Mouse (Mus musculus) brown adipose tissue, adult 24 weeks (tissue): Measurements from ENCODE around the gene Shld1. TPM values are rescaled to one million over a fixed set of nuclear protein-coding genes. Genes with fewer than 3 reads are reported as not detected.
A peak's percentile ranks its signal among the peaks of the same experiment; 100 is the strongest.

Source experiments
- H3K27ac ChIP-seq: fragments of 200-500 bp; replicated peaks from 2 replicates; pipeline ENCODE4 v1.5.1; 2012; ENCODE audit warnings: low read depth, mild to moderate bottlenecking, low read length
- H3K4me1 ChIP-seq: fragments of 200-500 bp; 2 replicates; pipeline ENCODE4 v1.6.1; 2012; ENCODE audit warnings: low read length, mixed read lengths; ENCODE audit not compliant: control insufficient read depth, insufficient read depth, insufficient read length
- H3K4me3 ChIP-seq: fragments of 200-500 bp; 2 replicates; pipeline ENCODE4 v1.5.1; 2012; ENCODE audit warnings: low read depth, mild to moderate bottlenecking, low read length, moderate library complexity; ENCODE audit not compliant: insufficient read depth
- polyA plus RNA-seq: library from polyadenylated mRNA; stranded (reverse); fragments of >200 nt; gene quantifications from 2 replicates; pipeline ENCODE4 v1.2.4, GENCODE M21; 2012; ENCODE audit not compliant: missing spikeins, insufficient read depth, insufficient read length

Shld1 gene
- 3.6 and 6.7 TPM in 2 replicates for polyA plus RNA-seq

DNA sequence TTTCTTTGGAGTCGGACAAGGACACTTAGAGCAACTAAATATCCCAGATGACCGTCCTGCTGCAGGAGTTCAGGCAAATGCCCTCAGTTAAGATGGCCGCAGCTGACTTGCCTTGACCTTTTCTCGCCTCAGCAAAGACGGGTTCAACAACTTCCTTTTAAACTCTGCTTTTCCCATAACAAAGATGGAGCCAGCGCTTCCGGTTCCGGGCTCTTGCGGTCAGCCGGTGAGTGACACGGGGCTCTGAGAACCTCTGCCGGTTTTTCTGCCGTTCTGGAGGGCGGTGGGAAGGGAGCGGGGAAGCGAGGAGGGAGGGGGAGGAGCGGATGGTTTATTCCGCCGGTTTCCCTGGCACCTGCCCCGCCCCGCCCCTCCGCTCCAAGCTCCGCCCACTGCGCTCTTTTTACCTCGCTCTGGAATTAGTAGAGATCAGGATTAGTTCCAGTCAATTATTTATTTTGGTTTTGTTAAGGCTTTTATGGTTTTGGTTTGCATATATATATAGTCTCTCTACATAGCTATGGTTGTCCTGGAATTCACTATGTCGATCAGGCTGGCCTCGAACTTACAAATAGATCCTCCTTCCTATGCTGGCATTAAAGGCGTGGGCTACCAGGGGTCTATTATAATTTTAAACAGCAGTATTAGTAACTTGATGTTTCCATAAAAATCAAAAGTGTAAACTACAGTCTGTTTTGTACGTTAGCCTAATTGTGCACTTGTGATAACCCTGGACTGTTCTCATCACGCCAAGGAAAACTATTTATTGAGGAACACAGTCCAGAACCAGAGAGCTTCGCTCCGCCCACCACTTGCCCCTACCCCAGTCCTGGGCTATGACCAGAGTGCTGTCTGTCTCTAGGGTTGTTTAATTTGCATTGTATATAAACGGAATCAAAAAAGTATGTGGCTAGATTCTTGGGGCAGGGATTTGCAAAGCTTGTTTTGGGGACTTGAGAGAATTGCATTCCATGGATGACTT, at the start of gene Shld1:
TSS of gene Shld1 (plus strand) at position 176 of the 982 bp plus-strand sequence.
- Histone ChIP-seq H3K27ac (peak within 1 kb of the TSS; percentile 94), H3K4me1 (0 out of 2 replicates have a peak, but pooled peaks cover 2% of the 10 kb centered on the region)

DNA sequence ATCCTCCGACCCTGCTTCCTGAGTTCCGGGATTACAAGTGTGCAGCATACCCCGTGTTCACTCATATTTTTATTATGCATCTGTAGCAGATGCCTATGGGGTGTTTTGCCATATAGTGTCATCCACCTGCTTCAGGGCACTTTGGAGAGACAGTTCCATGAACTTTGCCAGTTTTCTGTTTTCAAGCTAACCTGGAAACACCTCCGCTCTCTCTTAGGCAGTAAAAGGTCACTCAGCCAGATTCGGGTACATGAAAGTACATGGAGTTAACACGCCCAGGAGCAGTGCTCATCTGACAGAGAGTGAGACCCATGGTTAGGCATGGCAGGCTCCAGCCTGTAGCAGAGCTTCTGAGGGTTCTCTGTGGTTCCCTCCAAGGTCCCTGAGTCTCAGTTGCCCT, 48.4 kb upstream of the Shld1 start:
- H3K27ac ChIP-seq, result no peak overlapping the region
- no peak overlapping the region for H3K4me3 ChIP-seq
- H3K4me1 ChIP-seq, result no peaks in the 10 kb centered on the region

More for the DNA sequence above, at the start of gene Shld1:
- peak within 1 kb of the TSS; percentile 60 for H3K4me3 ChIP-seq

DNA sequence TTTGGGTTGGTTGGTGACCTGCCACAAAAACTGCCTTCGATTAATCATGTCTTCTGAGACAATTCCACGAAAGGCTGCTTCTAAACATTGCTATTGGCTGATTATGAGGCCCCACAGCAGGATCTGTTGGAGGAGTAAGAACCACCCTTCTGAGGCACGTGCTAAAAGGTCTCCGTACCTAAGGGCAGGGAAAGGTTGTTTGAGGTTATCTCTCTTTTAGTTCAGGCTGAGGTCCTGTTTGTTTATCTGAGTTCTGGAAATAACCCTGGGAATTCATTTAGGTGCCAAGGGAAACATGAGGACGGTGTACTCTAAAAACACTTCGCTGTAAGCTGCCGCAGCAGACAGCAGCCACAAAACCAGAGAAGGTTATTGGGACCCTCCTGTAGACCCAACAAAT, 47.4 kb upstream of the Shld1 start:
- H3K27ac ChIP-seq, result no peak overlapping the region
- no peak overlapping the region for H3K4me3 ChIP-seq
- H3K4me1 ChIP-seq, result no peaks in the 10 kb centered on the region

- Histone ChIP-seq H3K4me1 (no peaks in the 10 kb centered on the region), H3K4me3 (no peak overlapping the region), H3K27ac (no peak overlapping the region)
Observed at GRCm38 (mm10) chr2:132641196-132641595, 45.5 kb upstream of the Shld1 start.

GRCm38 (mm10) chr2:132643161-132643560, 43.6 kb upstream of the Shld1 start:
- H3K4me3 ChIP-seq, result no peak overlapping the region
- no peak overlapping the region for H3K27ac ChIP-seq
- H3K4me1 ChIP-seq, result no peaks in the 10 kb centered on the region

DNA sequence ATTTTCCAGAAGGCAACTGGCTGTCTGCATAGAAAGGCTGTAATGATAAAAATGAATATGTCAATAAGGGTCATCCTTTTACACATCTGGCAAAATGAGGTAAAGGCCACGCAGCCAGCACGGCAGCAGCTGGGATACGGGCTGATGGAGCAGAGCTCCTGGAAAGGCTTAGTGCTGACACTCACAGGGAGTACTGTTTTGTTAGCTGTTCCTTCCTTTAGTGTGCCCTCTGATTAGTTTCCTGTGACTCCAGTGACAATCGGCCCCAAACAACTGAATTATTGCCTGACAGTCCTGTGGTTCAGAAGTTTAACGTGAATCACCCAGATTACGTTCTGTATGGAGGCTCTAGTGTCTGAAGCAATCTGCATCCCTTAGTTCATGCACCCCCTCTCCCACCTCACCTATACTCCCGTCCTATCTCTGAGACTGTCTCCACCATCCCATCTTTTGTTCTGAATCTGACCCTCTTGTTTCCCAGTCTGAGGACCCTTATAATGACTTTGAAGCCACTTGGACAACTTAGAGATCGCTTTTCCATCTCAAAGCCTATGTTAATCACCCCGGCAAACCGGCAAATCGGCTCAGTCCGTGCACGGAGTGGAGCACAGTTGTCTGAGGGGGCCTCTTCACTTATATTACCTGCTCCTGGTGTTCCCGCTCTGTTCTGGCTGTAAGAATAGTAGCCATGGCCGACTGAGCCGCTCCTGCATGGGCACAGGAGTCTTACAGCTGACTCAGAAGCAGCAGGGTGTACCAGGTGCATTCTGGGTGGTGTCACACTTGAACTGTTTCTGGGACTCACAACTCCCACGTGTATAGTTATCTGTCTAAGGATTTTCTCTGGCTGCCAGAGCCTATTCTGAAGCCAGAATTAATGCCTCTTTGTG, 39.6 kb upstream of the Shld1 start:
- Histone ChIP-seq H3K27ac (no peak overlapping the region), H3K4me3 (no peak overlapping the region), H3K4me1 (no peaks in the 10 kb centered on the region)

DNA sequence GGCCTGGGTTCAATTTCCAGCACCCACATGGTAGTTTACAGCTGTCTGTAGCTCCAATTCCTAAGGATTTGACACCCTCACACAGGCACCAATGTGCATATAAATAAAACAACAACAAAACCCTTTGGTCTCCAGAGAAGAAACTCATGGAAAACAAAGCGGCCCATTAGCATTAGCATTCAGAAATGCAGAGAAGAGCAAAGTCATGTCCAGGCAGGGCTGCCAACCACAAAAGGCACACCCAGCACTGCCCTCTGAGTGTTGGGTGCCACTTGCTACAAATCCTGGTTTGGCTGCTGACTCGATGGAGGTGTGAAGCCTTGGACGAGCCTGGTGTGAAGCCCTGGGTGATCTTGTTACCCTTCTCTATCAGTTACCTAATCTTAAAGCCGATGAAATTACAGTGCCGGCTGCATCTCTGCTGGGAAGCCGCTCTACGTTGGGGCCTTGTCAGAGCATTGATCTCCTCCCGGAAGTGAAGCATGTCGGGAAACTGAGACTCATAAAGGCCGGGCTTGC, 37.3 kb upstream of the Shld1 start:
- H3K4me3 ChIP-seq, result no peak overlapping the region
- H3K27ac ChIP-seq, result no peak overlapping the region
- H3K4me1 ChIP-seq, result no peaks in the 10 kb centered on the region; the same call in 1 of the 2 replicates

DNA sequence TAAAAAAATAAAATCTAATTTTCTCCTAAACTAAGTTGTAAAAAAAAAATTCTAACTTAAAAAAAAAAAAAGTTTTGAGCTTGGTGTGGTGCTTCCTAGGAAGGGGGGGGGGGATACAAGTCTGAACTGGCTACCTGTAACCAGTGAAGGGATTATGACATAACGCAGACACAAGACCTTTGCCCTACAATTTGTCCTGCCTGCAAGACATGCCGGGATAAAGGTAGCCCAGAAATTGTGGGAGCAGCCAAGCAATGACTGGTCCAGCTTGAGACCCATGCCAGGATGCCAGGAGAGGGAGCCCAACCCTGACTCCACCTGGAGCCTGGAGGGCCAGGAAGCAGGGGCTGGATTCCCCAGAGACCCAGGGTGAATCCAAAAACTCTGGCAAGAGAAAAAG, 36.2 kb upstream of the Shld1 start:
- no peak overlapping the region for H3K27ac ChIP-seq
- H3K4me1 ChIP-seq, result no peaks in the 10 kb centered on the region; the same call in 1 of the 2 replicates
- H3K4me3 ChIP-seq, result no peak overlapping the region

DNA sequence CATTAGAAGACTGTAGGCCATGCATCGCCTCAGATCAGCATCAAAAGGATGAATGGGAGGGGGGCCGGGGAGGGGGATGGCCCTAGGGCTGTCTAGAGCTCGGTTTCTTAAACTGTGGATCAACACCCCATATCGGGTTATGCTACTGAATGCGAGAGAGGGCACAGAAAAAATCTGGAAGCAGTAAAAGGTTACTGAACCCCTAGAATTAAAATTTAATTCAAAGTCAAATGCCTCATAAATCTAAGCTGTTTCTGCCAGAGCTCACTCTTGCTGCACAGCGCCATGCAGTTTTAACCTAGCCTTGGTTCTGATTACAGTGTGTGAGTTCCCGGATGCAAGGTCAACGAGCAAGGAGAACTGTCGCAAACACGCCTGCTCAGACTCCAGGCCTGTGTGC, 34.3 kb upstream of the Shld1 start:
- H3K4me1 ChIP-seq, result no peaks in the 10 kb centered on the region; the same call in 1 of the 2 replicates
- H3K4me3 ChIP-seq, result no peak overlapping the region
- no peak overlapping the region for H3K27ac ChIP-seq

DNA sequence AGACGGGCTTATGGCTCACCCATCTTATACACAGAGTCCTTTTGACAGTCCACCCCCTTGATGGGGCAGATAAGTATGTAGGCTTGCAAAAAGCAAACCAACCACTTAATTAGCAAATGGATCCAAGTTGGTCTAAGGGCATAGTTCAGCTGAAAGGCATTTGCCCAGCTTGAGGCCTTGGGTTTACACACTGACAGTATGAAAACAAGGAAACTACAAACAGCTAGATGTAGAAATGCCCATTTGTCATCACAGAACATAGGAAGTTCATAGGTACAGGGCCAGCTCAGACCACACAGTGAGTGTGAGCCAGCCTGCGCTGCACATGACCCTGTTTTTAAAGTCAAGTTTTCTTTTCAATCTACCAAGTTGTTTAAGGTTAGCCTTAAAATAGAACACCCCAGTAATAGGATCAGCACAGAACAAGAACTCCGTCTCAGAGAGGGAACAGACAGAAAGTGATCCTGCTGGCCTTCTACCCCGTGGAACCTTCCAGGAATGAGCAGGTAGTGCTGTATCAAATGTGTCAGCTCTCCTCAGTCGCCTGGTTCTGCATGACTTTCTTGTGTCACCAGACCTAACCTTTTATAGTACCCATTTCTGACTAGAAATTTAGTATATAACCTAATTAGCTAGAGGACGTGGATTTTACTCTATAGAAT, 31.8 kb upstream of the Shld1 start:
- Histone ChIP-seq H3K4me1 (no peaks in the 10 kb centered on the region; the same call in 1 of the 2 replicates), H3K27ac (no peak overlapping the region), H3K4me3 (no peak overlapping the region)

DNA sequence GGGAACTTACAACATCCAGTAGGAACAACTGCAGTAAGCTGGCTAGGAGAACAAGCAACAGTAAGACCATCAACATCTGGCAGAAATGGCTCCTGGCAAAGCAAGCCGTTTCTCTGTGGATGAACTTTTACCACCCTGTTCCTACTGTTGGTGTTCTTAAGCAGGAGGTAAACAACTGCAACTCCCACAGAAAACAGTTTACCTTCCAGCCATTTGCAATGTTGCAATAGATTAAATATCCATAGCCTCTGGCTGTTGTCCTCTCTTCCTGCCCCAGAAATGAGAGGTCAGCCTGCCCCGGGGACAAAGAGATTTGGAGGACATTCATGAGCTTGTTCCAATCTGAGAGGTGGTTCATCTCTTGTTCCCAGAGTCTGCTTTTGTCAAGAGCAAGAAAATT, 29.5 kb upstream of the Shld1 start:
- Histone ChIP-seq H3K27ac (no peak overlapping the region), H3K4me3 (no peak overlapping the region), H3K4me1 (no peaks in the 10 kb centered on the region; the same call in 1 of the 2 replicates)

DNA sequence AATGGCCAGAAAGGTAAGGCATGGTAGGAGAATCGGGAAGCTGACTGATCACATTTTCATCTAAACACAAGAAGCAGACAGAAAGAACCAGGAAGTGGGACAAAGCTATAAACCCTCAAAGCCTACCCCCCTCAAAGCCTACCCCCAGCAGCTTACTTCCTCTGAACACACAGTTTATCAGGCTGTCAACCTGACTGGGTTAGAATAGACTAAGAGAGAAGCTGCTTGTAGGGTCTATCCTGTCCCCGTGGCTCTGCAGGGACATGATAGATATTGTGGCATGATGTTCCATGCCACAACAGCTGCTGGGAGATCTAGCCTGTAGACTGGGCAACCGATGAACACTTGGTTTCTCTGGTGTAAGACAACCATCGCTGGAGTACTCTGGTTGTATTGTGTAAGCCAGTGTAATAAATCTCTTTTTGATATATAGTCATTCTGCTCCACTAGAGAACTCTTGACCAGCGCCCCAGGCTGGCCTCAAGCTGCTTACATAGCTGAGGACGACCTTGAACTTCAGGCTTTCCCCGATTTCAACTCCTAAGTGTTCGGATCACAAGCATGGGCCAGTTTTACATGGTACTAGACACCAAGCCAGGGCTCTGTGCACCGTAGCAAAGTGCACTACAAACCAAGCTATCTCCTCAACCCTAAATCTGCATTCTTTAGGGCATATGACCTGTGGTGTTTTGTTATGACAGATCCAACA, 28.2 kb upstream of the Shld1 start:
- no peak overlapping the region for H3K27ac ChIP-seq
- H3K4me1 ChIP-seq, result no peaks in the 10 kb centered on the region
- H3K4me3 ChIP-seq, result no peak overlapping the region

DNA sequence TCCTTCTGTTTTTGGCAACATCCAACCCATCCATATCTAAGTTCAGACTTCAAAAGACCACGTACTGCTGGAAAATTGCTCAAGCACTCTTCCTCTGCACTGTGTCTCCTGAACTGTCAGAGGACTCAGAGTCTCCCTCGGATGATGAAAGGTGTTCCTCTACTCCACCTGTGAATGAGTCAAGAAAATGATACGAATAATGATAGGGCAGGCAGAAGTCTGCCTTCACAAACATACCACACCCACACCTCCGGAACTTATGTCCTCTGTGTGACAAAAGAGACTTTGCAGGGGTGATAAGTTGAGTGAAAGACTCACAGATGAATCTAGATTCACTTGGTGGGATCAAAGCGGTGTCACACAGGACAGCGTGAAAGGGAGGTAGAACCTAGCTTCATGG, 17.6 kb upstream of the Shld1 start:
- Histone ChIP-seq H3K27ac (no peak overlapping the region), H3K4me1 (no peaks in the 10 kb centered on the region), H3K4me3 (no peak overlapping the region)

GRCm38 (mm10) chr2:132670290-132670689, 16.4 kb upstream of the Shld1 start:
- H3K4me3 ChIP-seq, result no peak overlapping the region
- no peak overlapping the region for H3K27ac ChIP-seq
- no peaks in the 10 kb centered on the region for H3K4me1 ChIP-seq
